Mouse (Mus musculus) heart, postnatal 36 days (tissue): ENCODE data around the gene Cstf2. TPM values are rescaled to one million over a fixed set of nuclear protein-coding genes. Genes with fewer than 3 reads are reported as not detected.

ENCODE experiments used
- DNase-seq, 2 experiments: peaks; one replicate each; pipeline ENCODE4 v3.0.0; 2021 to 2022
- intact Hi-C: fragments of 180-260 bp; cut with DNase I; formaldehyde crosslinking; loops from one replicate; pipeline ENCODE4 v1.15.1; 2025
- microRNA-seq, 2 experiments: library from miRNA; unstranded; fragments of <30 nt; microRNA quantifications; one replicate each; pipeline ENCODE4 v1.2.0; 2021; ENCODE audit warnings: borderline number of aligned reads in 2 of 2
- total RNA-seq, 2 experiments: library from RNA; stranded (reverse); gene quantifications; 2 replicates each; pipeline ENCODE4 v1.2.3; 2021

Gene Cstf2
- 10 to 100 TPM; 11.8 to 11.9 TPM for total RNA-seq

DNA sequence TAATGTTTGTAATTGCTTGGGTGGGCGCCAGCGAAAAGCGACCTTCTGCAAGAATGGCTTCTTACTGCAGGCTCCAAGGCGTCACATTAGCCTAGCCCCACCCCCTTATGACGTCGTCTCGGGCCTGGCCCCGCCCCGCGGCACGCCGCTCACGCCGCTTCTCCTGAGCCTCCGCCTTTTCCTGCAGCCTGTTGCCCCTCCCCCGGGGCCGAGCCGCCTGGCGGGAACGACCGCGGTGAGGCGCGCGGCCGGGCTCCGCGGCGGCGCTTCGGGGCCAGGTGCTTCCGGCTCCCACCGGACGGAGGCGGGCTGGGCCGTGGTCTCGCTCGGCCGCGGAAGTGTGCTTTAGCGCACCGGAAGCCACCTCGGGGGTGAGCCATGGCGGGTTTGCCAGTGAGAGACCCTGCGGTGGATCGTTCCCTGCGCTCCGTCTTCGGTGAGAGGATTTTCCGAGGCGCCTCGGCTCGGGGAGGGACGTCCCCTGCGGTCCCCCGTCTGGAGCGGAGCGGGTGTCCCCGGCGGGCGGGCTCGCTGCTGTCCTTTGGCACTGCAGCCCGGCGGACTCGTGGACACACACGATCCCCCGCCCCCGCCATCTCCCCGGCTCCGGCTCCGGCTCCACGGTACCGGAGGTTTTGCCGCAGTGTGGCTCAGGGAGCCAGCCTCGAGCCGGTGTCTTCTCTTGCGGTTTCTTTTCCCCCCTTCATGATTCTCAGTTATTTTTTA, at the start of gene Cstf2:
Cstf2 (plus strand) TSS at position 201 of the 726 bp plus-strand sequence.
- intact Hi-C loops: loop anchor here (5.0 to 10.0 kb wide), 3 partner anchors 37 to 474 kb away; partner anchors contain the start of gene Cenpi
- DNase-seq: peak; percentile 91 to 94

DNA sequence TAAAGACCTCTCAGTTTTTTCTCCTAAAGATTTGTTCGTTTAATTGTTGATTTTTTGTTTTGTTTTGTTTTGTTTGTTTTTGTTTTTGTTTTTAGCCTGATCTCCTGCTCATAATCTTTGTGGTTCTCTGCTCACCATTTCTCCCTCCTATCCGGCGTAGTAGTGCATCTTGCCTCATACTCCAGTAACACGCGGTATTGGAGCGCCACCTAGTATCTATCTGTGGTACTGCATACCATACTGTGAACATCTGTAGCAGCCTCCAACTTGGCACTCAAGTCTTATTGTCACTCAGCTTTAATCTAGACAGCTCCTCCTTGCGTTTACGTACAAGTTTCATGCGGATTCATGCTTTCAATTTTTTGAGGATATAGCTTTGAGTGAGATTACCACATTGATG, 40.0 kb upstream of the Cstf2 start:
- peak; percentile 57 to 65 for DNase-seq
- intact Hi-C loops: loop anchor here (1.0 to 2.0 kb wide), 2 partner anchors 72 to 232 kb away; no protein-coding TSS in a partner anchor

- no peak for DNase-seq
- intact Hi-C loops: loop anchor here (5.0 to 10.0 kb wide), 2 partner anchors 37 to 286 kb away; partner anchors contain the start of gene Cstf2
Measured at GRCm38 (mm10) chrX:134020664-134021063, 38.3 kb upstream of the Cstf2 start.

GRCm38 (mm10) chrX:134048994-134049393, 10.0 kb upstream of the Cstf2 start:
- intact Hi-C loops: no loop called here

GRCm38 (mm10) chrX:134056897-134057296, 2.1 kb upstream of the Cstf2 start:
- intact Hi-C loops: loop anchor here (5.0 to 10.0 kb wide), 3 partner anchors 35 to 472 kb away; partner anchors contain the start of gene Cenpi

More at GRCm38 (mm10) chrX:134048994-134049393, 10.0 kb upstream of the Cstf2 start:
- DNase-seq: no peak

GRCm38 (mm10) chrX:134058040-134058875, 729 bp upstream of the Cstf2 start:
- no peak for DNase-seq
- intact Hi-C loops: loop anchor here (5.0 to 10.0 kb wide), 3 partner anchors 36 to 473 kb away; partner anchors contain the start of gene Cenpi

More at GRCm38 (mm10) chrX:134056897-134057296, 2.1 kb upstream of the Cstf2 start:
- DNase-seq: no peak

GRCm38 (mm10) chrX:134059764-134060163, 777 bp downstream of the Cstf2 start:
- intact Hi-C loops: loop anchor here (5.0 to 10.0 kb wide), 3 partner anchors 37 to 475 kb away; partner anchors contain the start of gene Cenpi
- DNase-seq: no peak

GRCm38 (mm10) chrX:134085453-134085852, 26.5 kb downstream of the Cstf2 start:
- DNase-seq: no peak
- intact Hi-C loops: no loop called here

GRCm38 (mm10) chrX:134102641-134103040, 43.7 kb downstream of the Cstf2 start:
- intact Hi-C loops: no loop called here
- no peak for DNase-seq

- intact Hi-C loops: no loop called here
- no peak for DNase-seq
Measured at GRCm38 (mm10) chrX:134111767-134112166, 52.8 kb downstream of the Cstf2 start.

DNA sequence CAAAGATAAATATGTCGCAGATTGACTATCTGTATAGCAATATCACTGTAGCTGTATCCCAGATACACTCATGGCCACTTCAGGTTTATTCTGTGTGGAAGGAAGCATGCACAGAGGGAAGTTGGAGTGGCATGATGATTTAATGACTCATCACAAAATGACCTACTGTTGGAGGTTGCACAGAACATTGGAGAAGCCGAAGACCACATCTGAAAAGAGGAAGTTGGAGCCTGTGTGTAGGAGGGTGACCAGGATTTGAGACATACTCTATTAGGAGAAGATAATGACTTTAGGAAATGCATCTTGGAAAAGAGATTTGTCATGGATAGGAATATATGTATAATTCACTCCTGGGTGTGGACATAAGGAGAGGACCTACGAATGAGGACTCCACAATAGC, 57.4 kb downstream of the Cstf2 start:
- no peak for DNase-seq
- intact Hi-C loops: no loop called here

GRCm38 (mm10) chrX:134128549-134128948, 69.6 kb downstream of the Cstf2 start:
- intact Hi-C loops: no loop called here
- no peak for DNase-seq

GRCm38 (mm10) chrX:134132295-134132694, 73.3 kb downstream of the Cstf2 start:
- DNase-seq: peak; percentile 4

DNA sequence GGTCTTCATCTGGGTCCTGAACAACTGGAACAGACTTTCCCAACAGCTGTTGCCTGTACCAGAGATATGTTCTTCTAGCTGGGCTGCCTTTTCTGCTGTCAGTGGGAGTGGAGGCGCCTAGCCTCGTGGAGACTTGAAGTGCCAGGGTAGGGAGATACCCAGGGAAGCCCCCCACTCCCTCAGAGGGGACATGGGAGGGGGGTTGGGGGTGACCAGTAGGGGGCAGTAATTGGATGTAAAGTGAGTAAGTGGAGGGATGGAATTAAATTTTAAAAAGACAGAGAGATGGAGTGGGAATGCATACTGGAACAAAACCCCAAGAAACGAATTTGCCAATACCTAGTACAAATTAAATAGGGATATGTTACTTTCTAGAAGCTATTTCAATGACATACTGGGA, 74.8 kb downstream of the Cstf2 start:
- DNase-seq: no peak
- intact Hi-C loops: loop anchor here (2.0 to 10.0 kb wide), 3 partner anchors 185 to 381 kb away; no protein-coding TSS in a partner anchor

More at GRCm38 (mm10) chrX:134132295-134132694, 73.3 kb downstream of the Cstf2 start:
- intact Hi-C loops: loop anchor here (2.0 to 10.0 kb wide), 3 partner anchors 187 to 383 kb away; no protein-coding TSS in a partner anchor

Small RNA genes lying within 50 kb of the gene (microRNA-seq; reads per million reads assigned to microRNA genes)
- gene Mir3112: 0 reads per million in 2 experiments

Other genes starting within 250 kb of the Cstf2 start
- gene Tnmd, start 208.2 kb upstream of the Cstf2 start, total RNA-seq: not detected
- 10 to 100 TPM in 1 of 2 experiments, 1 to 10 TPM in 1; 9.5 to 10.4 TPM for gene Tspan6, start 160.8 kb upstream of the Cstf2 start, total RNA-seq
- gene Srpx2, start 150.8 kb upstream of the Cstf2 start, total RNA-seq: 1 to 10 TPM; 4.7 to 5.5 TPM
- 1 to 10 TPM; 1.8 to 1.9 TPM for gene Sytl4, start 77.4 kb upstream of the Cstf2 start, total RNA-seq
- 1 to 10 TPM in 1 of 2 experiments, under 1 TPM in 1; 0.62 to 1.2 TPM for gene Xkrx, start 102.9 kb downstream of the Cstf2 start, total RNA-seq
- gene Arl13a, start 128.3 kb downstream of the Cstf2 start, total RNA-seq: not detected
- gene Nox1, start 162.8 kb downstream of the Cstf2 start, total RNA-seq: under 1 TPM in 1 of 2 experiments, not detected in 1; 0.42 TPM
- gene Trmt2b, start 217.8 kb downstream of the Cstf2 start, total RNA-seq: 10 to 100 TPM; 39.7 to 56.7 TPM
- 1 to 10 TPM; 4.8 to 5.2 TPM for gene Tmem35a, start 236.0 kb downstream of the Cstf2 start, total RNA-seq
- gene Cenpi, start 248.9 kb downstream of the Cstf2 start, total RNA-seq: under 1 TPM; 0.16 to 0.47 TPM